Mouse (Mus musculus): ENCODE data around the gene Tars.

The Tars gene

DNA sequence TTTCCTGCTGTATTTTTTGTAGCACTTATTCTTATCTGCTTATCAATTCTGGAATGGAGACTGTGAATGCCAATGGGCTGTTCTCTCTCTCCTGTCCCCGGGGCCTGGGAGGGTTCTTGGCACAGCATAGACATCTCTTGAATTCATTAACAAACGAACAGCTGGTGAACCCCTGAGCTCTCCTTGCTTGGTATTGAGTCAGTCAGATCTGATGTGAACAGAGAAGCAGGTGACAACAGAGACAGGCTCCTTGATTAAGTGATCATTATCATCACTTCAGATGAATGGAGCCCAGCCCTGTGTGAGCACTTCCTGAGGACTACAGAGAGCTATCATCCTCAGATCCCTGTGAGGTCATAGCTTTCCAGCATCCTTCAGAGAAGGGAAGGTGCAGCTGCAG, 35.4 kb downstream of the Tars start:
- DNase-seq (ENCODE audit: low read depth, low spot score) = no peak

GRCm38 (mm10) chr15:11361824-11362223, 37.6 kb downstream of the Tars start:
- DNase-seq (ENCODE audit: low read depth, low spot score) = no peak

GRCm38 (mm10) chr15:11360888-11361287, 38.6 kb downstream of the Tars start:
- no peak for DNase-seq (ENCODE audit: low read depth, low spot score)

GRCm38 (mm10) chr15:11357501-11357900, 42.0 kb downstream of the Tars start:
- no peak for DNase-seq (ENCODE audit: low read depth, low spot score)

- no peak for DNase-seq (ENCODE audit: low read depth, low spot score)
These were observed 43.6 kb downstream of the Tars start for GRCm38 (mm10) chr15:11355865-11356264.

DNA sequence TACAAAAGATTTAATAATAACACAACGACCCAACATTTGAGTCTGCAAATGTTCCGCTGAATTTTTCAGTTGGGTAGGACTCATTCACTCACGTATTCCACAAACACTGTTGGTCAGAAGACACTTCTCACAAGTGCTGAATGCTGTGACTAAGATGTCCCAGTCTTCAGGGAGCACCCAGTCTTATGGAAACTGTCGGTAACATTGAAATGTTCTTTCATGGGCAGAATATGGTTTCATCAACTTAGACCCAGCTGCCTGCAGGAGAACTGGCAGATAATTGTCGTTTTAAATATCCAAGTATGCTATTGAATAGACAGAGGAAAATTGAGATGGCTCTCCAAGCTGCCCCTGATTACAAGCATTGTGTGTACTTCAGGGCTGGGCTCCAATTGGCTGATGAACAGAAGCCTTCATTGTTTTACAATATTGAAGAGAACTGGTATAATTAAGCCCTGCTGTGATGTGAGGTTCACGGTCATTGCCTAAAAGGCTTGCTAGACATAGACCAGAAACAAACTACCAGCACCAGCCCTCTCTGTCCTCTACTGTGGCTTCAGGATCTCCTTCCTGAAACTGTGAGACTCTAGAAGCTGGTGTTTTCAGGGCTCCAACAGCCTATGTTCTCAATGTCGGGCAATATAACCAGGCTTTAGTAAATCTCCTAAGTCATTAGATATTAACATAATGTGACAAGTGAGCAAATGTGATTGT, 59.8 kb downstream of the Tars start:
- DNase-seq (ENCODE audit: low read depth, low spot score) = no peak

Measured in c-Kit-negative CD71-positive TER-119-positive erythroid progenitor cells, embryonic 14.5 days (primary cell).